Mouse (Mus musculus): ENCODE measurements at regions not wholly inside any gene's neighbourhood (a gene's known extent, or its start where the extent isn't known, plus 50 kb on each side); places are given as distances from the start of the nearest gene placed in this dataset.

DNA sequence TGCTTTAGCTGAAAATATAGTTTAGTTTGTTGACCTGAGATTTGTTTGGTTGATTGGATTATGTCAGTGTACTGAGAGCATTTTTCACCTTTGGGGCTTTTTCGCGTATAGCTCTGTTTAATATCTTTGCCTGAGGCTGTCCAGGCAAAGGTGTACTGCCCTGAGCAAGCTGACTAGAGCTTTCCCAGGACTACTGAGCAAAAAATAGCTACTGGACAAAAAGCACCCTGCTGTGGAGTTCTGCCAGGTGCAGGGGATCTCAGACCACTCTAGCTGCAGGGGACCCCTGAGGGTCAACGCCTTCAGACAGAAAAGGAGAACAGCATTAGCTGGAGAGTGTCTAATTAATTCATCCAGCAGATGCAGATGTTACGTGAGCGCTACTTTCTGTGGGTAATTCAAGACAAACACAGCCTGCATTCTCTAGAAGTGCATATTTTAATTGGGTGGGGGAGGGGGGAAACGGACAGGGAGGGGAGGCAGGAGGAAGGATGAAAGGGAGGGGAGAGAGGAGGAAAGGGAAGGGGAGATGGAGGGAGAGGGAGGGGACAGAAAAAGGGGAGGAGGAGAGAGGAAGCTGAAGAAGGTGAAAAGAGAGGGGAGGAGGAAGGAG lies 61.7 kb downstream of the Thnsl1 start:
- no peak for DNase-seq (ENCODE audit: low read depth)

DNA sequence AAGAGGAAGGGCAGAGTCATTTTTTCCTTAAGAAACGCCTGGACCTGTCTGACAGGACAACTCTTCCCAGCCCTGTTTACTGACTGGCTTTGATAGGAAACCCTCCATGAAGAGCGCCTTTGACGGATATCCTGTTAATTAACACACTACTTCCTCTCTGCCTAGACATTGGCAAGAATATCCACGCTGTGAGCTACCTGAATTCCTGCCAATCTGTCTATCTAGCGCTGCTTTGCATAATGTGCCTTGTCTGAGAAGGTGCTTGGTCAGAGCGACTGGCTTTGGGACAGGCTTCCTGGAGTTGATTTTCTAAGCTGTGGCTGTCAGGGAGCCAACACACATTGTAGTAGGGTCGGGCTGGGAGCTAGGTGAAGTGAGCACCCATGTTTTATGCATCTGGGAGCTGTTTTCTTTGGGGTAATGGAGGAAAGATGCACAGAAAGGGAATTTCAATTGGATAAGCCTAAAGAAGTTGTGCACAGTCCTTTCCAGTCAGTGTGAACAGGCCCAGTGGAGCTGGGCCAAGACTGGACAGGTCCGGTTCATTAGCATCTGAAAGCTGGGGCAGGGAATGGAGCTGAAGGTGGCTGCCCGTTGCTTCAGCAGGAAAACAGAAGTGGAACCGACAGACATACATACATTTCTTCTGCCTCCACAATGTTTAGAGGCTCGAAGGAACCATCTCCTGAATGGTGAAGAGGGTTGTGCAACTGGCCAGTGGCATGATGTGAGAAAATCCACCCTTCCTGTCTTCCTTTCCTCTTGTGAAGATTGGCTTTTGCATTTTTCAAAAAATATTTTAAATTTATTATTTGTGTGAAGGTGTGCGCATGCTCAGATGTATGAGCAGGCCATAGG lies 64.7 kb downstream of the Thnsl1 start:
- no peak for DNase-seq (ENCODE audit: low read depth)

DNA sequence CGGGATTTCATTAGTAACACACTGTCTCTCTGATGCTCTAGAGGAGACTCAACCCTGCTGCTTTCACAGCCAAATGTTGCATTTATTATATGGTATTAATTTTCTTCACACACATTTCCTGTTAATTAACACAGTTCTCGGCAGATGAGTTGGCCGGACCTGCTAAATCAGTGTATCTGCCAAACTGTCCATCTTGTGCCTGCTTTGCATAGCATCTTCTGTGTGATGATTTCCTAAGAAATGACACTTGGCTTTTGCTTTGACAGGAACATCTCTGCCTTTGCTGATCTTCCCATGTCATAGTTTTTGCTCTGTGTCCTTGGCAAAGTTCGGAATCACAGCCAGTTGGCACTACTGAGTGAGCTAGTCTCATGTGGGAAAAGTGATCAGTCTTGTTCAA lies 67.9 kb downstream of the Thnsl1 start:
- no peak for DNase-seq (ENCODE audit: low read depth)

DNA sequence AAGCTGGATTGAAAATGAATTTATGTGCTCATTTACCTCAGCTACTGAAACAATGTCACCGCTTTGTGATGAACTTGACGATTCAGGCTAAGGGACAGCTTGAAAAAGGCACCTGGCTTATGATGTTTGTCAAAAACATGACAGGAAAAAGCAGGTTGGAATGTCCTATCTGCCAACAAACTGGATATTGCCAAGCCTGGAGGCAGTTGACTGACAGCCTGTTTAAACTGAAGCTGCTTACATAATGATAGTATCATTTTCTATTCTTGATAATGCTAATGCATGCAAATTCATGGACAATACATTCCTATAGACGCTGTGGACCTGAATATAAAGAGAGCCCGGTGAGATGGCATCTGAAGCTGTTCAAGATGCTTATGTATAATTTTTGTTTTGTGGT lies 69.8 kb downstream of the Thnsl1 start:
- no peak for DNase-seq (ENCODE audit: low read depth)

DNA sequence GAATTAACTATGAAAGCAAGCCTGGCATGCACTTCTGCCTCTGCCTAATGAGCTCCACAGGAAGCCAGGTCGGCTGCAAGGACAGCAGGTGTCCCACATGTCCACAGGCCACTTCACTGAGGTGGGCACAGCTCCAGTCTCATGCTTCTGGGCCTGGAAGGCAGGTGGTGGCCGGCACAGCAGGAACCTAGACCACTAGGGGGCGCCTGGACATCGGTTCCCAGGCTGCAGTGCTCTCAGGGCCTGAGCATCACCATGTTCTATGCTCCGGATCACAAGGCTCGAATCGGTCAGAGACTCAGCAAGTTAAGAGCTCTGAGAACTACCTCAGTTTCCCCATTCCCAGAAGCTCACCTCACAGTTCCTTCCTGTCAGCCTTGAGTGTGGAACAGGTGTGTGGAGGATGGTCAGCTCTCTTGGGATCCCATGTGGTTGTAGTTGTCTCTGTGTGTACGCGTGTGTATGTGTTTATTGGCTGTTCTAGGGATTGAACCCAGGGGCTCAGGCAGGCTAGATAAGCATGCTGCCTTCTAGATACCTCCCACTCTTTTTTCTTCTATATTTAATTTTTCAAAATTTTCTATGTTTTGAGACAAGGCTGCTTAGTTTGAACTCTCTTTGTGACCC lies 75.4 kb downstream of the Thnsl1 start:
- peak; percentile 53 for DNase-seq (ENCODE audit: low read depth)

DNA sequence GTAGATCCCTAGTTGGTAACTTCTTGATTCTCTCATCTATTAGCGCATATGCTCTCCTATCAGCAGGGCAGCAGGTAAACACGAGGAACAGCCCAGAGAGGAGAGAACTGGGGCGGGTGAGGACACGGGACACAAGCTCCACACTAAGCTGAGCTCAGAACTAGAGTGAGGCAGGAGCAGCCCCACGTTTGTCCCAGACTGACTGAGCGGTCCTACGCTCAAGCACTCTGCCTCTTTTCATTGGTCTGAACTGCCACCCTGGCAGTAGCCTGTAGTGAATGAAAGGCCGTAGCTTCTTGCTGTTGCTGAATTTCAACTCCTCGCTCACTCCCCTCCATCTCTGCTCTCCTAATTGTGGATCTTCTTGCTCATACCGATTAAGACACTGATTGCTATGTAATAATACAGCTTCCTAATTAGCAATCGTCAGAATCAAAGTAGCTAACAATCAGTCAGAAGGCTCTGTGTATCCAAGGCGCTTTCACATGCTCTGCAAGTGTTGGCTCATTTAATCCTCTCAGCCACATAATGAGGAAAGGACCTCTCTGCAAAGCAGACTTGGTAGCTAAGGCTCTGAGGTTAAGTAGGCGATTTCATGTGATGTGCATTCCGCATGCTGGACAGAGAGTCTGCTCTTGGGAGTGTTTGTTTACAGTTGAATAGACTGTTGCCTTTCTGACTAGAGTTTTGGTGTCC lies 77.1 kb downstream of the Thnsl1 start:
- DNase-seq (ENCODE audit: low read depth) = no peak

DNA sequence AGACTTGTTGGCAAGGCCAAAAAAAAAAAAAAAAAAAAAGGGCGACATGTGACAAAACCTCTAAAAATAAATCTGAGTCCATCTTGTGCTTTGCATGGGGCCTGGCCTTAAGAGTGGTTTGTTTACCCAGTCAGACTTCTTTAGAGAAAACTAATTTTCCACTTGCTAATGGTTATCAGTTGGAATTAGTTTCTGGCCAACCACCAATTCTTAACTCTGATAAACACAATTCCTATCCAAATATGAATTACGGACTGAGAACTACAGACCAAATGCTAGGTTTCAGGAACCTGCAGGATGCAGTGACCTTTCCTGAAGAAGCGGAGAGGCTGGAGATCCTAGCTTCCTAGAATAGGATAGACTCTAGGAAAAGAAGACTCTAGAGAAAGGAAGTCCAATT lies 79.4 kb downstream of the Thnsl1 start:
- DNase-seq (ENCODE audit: low read depth) = no peak

DNA sequence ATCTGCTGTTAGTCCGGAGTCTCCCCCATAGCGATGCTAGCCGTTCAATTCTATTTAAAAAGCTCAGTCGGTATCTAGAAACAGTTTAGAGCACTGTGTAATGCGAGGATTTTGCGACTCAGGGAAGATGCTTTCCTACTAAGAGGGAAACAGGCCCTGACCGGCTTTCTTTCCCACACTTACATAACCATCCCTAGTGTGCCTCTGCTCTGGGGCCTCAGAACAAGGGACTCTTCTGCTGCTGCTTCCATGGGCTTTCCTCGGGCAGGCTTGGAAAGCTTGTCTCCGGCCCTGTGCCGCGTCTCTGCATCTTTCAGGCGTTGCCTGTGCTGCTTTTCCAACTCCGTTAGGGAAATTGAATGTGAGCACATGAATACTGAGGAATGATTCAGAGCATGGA lies 79.6 kb upstream of the Gpr158 start:
- DNase-seq (ENCODE audit: low read depth) = no peak

DNA sequence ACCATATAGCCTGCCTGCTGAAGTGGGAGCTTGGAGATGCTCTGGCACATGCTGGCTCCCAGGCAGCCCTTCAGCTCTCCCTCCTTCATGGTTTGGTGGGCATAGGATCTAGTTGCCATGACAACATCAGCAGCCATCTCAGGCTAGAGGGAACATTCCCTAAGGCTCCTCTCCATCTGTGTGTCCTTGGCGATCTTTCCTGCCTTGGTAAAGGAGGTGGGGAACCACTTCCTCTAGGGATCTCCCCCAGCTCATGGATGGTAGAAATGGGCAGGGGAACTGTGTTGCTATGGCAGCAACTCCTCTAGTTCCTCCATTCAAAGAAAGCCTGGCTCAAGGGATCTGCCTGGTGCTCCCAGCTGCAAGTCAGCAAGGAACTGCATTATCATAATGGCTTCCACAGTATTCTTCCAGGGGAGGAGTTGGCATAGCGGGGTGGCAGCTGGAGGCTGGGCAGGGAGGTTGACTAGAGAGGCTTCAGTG lies 74.6 kb upstream of the Gpr158 start:
- DNase-seq (ENCODE audit: low read depth) = no peak

DNA sequence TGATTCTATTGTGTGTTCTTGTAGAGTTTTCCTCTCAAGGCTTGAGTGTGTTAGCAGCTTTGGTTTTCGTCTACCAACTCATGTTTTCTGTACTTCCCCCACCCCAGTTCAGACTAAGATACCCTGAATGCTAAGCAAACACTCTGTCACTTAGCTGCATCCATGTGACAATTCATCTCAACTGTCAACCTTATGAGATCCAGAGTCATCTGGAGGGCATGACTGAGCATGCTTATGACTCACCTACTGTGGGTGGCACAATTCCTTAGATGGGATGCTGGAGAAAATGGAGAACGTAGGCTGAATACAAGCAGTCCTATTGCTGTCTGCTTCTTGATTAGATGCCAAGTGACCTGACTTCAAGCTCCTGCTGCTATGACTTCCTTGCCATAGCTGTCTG lies 73.3 kb upstream of the Gpr158 start:
- peak; percentile 5 for DNase-seq (ENCODE audit: low read depth)

DNA sequence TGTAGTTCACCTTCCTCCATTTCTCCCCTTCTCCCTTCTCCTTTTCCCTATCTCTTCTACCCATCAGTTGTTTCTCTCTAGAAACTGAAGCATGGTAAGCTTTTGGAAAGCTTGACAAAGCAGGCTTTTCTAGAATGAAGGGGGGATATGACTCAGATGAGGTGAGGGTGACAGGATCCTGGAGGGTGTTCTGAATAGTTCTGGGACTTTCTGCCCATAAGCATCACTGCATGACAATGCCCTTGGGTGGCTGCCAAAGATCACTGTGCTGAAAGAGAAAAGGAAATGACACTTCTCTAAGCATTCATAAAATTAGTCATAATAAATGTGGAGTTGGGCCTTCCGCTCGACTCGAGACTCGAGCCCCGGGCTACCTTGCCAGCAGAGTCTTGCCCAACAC lies 67.7 kb upstream of the Gpr158 start:
- DNase-seq (ENCODE audit: low read depth) = peak; percentile 74
